Mouse (Mus musculus): Measurements from ENCODE around the gene Col5a1. TPM values are rescaled to one million over a fixed set of nuclear protein-coding genes. Genes with fewer than 3 reads are reported as not detected.
A peak's percentile ranks its signal among the peaks of the same experiment; 100 is the strongest.

The Col5a1 gene
- polyA plus RNA-seq (2015; fragmentation: Nextera tagmentation; extraction: Ambion mirVana), result 78.1 and 80.5 TPM in 2 replicates

- WGBS, result 1% methylated on average over 41 of the region's 45 CpGs
- H3K27ac ChIP-seq (ENCODE audit: low read length), result peak within 1 kb of the TSS; percentile 92
- H3K36me3 ChIP-seq (ENCODE audit: control insufficient read depth, insufficient read depth, low read length), result no peaks in the 10 kb centered on the region
- peak within 1 kb of the TSS; percentile 77 for H3K4me3 ChIP-seq (ENCODE audit: low read length)
- H3K27me3 ChIP-seq (replicated peaks; ENCODE audit: control insufficient read depth, insufficient read depth, low read length), result peaks cover 9% of the 10 kb centered on the region; the same call in 1 of the 2 replicates
- ATAC-seq, result peak; percentile 90
- H3K9me3 ChIP-seq (ENCODE audit: control insufficient read depth, low read length), result no peaks in the 10 kb centered on the region
- H3K4me2 ChIP-seq (ENCODE audit: low read depth, low read length), result peak within 1 kb of the TSS; percentile 87
- peaks cover 29% of the 10 kb centered on the region for H3K4me1 ChIP-seq (ENCODE audit: control insufficient read depth, insufficient read depth, low read length)
- H3K9ac ChIP-seq (ENCODE audit: low read depth, low read length), result peak within 1 kb of the TSS; percentile 88
These were observed at the start of gene Col5a1 for GRCm38 (mm10) chr2:27886148-27886551. Gene Col5a1 (plus strand): TSS chr2:27886425.

GRCm38 (mm10) chr2:27838112-27838511 is 48.1 kb upstream of the Col5a1 start:
- H3K27ac ChIP-seq (ENCODE audit: low read length), result no peak overlapping the region
- no peaks in the 10 kb centered on the region for H3K27me3 ChIP-seq (replicated peaks; ENCODE audit: control insufficient read depth, insufficient read depth, low read length)
- no peak overlapping the region for H3K4me2 ChIP-seq (ENCODE audit: low read depth, low read length)
- H3K9ac ChIP-seq (ENCODE audit: low read depth, low read length), result no peak overlapping the region
- 85% methylated on average over 9 of the region's 9 CpGs for WGBS
- H3K4me3 ChIP-seq (ENCODE audit: low read length), result no peak overlapping the region
- H3K36me3 ChIP-seq (ENCODE audit: control insufficient read depth, insufficient read depth, low read length), result no peaks in the 10 kb centered on the region
- H3K9me3 ChIP-seq (ENCODE audit: control insufficient read depth, low read length), result no peaks in the 10 kb centered on the region
- no peak for ATAC-seq
- peaks cover 9% of the 10 kb centered on the region for H3K4me1 ChIP-seq (ENCODE audit: control insufficient read depth, insufficient read depth, low read length)

- no peaks in the 10 kb centered on the region for H3K36me3 ChIP-seq (ENCODE audit: control insufficient read depth, insufficient read depth, low read length)
These were observed 45.3 kb upstream of the Col5a1 start for GRCm38 (mm10) chr2:27840890-27841289.

GRCm38 (mm10) chr2:27842893-27843292 is 43.3 kb upstream of the Col5a1 start:
- Histone ChIP-seq H3K36me3 (ENCODE audit: control insufficient read depth, insufficient read depth, low read length) (no peaks in the 10 kb centered on the region), H3K27me3 (replicated peaks; ENCODE audit: control insufficient read depth, insufficient read depth, low read length) (no peaks in the 10 kb centered on the region), H3K4me1 (ENCODE audit: control insufficient read depth, insufficient read depth, low read length) (no peaks in the 10 kb centered on the region), H3K4me2 (ENCODE audit: low read depth, low read length) (no peak overlapping the region), H3K27ac (ENCODE audit: low read length) (no peak overlapping the region), H3K9ac (ENCODE audit: low read depth, low read length) (no peak overlapping the region), H3K4me3 (ENCODE audit: low read length) (no peak overlapping the region), H3K9me3 (ENCODE audit: control insufficient read depth, low read length) (no peaks in the 10 kb centered on the region)
- 67% methylated on average over 13 of the region's 13 CpGs for WGBS
- ATAC-seq, result no peak

More at GRCm38 (mm10) chr2:27840890-27841289, 45.3 kb upstream of the Col5a1 start:
- 59% methylated on average over 3 of the region's 3 CpGs for WGBS
- Histone ChIP-seq H3K9ac (ENCODE audit: low read depth, low read length) (no peak overlapping the region), H3K4me3 (ENCODE audit: low read length) (no peak overlapping the region), H3K4me2 (ENCODE audit: low read depth, low read length) (no peak overlapping the region), H3K27ac (ENCODE audit: low read length) (no peak overlapping the region), H3K27me3 (replicated peaks; ENCODE audit: control insufficient read depth, insufficient read depth, low read length) (no peaks in the 10 kb centered on the region), H3K4me1 (ENCODE audit: control insufficient read depth, insufficient read depth, low read length) (no peaks in the 10 kb centered on the region; the same call in 1 of the 2 replicates), H3K9me3 (ENCODE audit: control insufficient read depth, low read length) (no peaks in the 10 kb centered on the region)
- no peak for ATAC-seq

- WGBS, result 77% methylated on average over 4 of the region's 4 CpGs
These were observed 41.3 kb upstream of the Col5a1 start for GRCm38 (mm10) chr2:27844885-27845284.

GRCm38 (mm10) chr2:27847001-27847400 is 39.2 kb upstream of the Col5a1 start:
- H3K4me2 ChIP-seq (ENCODE audit: low read depth, low read length), result no peak overlapping the region
- H3K4me3 ChIP-seq (ENCODE audit: low read length), result no peak overlapping the region
- 57% methylated on average over 5 of the region's 5 CpGs for WGBS
- no peaks in the 10 kb centered on the region for H3K9me3 ChIP-seq (ENCODE audit: control insufficient read depth, low read length)
- no peaks in the 10 kb centered on the region for H3K4me1 ChIP-seq (ENCODE audit: control insufficient read depth, insufficient read depth, low read length)
- H3K27me3 ChIP-seq (replicated peaks; ENCODE audit: control insufficient read depth, insufficient read depth, low read length), result no peaks in the 10 kb centered on the region
- H3K27ac ChIP-seq (ENCODE audit: low read length), result no peak overlapping the region; the same call in 1 of the 2 replicates
- H3K9ac ChIP-seq (ENCODE audit: low read depth, low read length), result no peak overlapping the region
- H3K36me3 ChIP-seq (ENCODE audit: control insufficient read depth, insufficient read depth, low read length), result no peaks in the 10 kb centered on the region
- no peak for ATAC-seq

More at GRCm38 (mm10) chr2:27844885-27845284, 41.3 kb upstream of the Col5a1 start:
- Histone ChIP-seq H3K4me3 (ENCODE audit: low read length) (no peak overlapping the region), H3K27ac (ENCODE audit: low read length) (no peak overlapping the region), H3K4me1 (ENCODE audit: control insufficient read depth, insufficient read depth, low read length) (no peaks in the 10 kb centered on the region), H3K9ac (ENCODE audit: low read depth, low read length) (no peak overlapping the region), H3K4me2 (ENCODE audit: low read depth, low read length) (no peak overlapping the region), H3K36me3 (ENCODE audit: control insufficient read depth, insufficient read depth, low read length) (no peaks in the 10 kb centered on the region), H3K9me3 (ENCODE audit: control insufficient read depth, low read length) (no peaks in the 10 kb centered on the region), H3K27me3 (replicated peaks; ENCODE audit: control insufficient read depth, insufficient read depth, low read length) (no peaks in the 10 kb centered on the region)
- no peak for ATAC-seq

GRCm38 (mm10) chr2:27847851-27848435 is 38.3 kb upstream of the Col5a1 start:
- H3K9ac ChIP-seq (ENCODE audit: low read depth, low read length), result no peak overlapping the region
- H3K4me3 ChIP-seq (ENCODE audit: low read length), result no peak overlapping the region
- no peaks in the 10 kb centered on the region for H3K36me3 ChIP-seq (ENCODE audit: control insufficient read depth, insufficient read depth, low read length)
- H3K4me2 ChIP-seq (ENCODE audit: low read depth, low read length), result no peak overlapping the region
- H3K27me3 ChIP-seq (replicated peaks; ENCODE audit: control insufficient read depth, insufficient read depth, low read length), result no peaks in the 10 kb centered on the region
- ATAC-seq, result no peak
- WGBS, result 65% methylated on average over 7 of the region's 7 CpGs
- H3K27ac ChIP-seq (ENCODE audit: low read length), result peak overlapping the region; percentile 78
- no peaks in the 10 kb centered on the region for H3K4me1 ChIP-seq (ENCODE audit: control insufficient read depth, insufficient read depth, low read length)
- H3K9me3 ChIP-seq (ENCODE audit: control insufficient read depth, low read length), result no peaks in the 10 kb centered on the region

GRCm38 (mm10) chr2:27848466-27848865 is 37.8 kb upstream of the Col5a1 start:
- Histone ChIP-seq H3K4me3 (ENCODE audit: low read length) (no peak overlapping the region), H3K27me3 (replicated peaks; ENCODE audit: control insufficient read depth, insufficient read depth, low read length) (no peaks in the 10 kb centered on the region), H3K4me2 (ENCODE audit: low read depth, low read length) (no peak overlapping the region), H3K9me3 (ENCODE audit: control insufficient read depth, low read length) (no peaks in the 10 kb centered on the region), H3K9ac (ENCODE audit: low read depth, low read length) (no peak overlapping the region), H3K27ac (ENCODE audit: low read length) (peak overlapping the region; percentile 78), H3K36me3 (ENCODE audit: control insufficient read depth, insufficient read depth, low read length) (no peaks in the 10 kb centered on the region), H3K4me1 (ENCODE audit: control insufficient read depth, insufficient read depth, low read length) (no peaks in the 10 kb centered on the region)
- peak; percentile 76 for ATAC-seq
- WGBS, result 42% methylated on average over 5 of the region's 5 CpGs

- no peaks in the 10 kb centered on the region for H3K36me3 ChIP-seq (ENCODE audit: control insufficient read depth, insufficient read depth, low read length)
- H3K27me3 ChIP-seq (replicated peaks; ENCODE audit: control insufficient read depth, insufficient read depth, low read length), result no peaks in the 10 kb centered on the region
- WGBS, result 41% methylated on average over 9 of the region's 9 CpGs
- peak overlapping the region; percentile 21; the same call in 1 of the 2 replicates for H3K9ac ChIP-seq (ENCODE audit: low read depth, low read length)
- no peak overlapping the region for H3K4me3 ChIP-seq (ENCODE audit: low read length)
- H3K9me3 ChIP-seq (ENCODE audit: control insufficient read depth, low read length), result no peaks in the 10 kb centered on the region
- ATAC-seq, result peak; percentile 84
- no peak overlapping the region for H3K4me2 ChIP-seq (ENCODE audit: low read depth, low read length)
- peak overlapping the region; percentile 64 for H3K27ac ChIP-seq (ENCODE audit: low read length)
- H3K4me1 ChIP-seq (ENCODE audit: control insufficient read depth, insufficient read depth, low read length), result peaks cover 10% of the 10 kb centered on the region
These were observed 27.8 kb upstream of the Col5a1 start for GRCm38 (mm10) chr2:27858348-27858903.

Measured in intestine, embryonic 16.5 days (tissue).